ENCODE assay signal across 23 mouse cellular contexts in the genomic region with DNA sequence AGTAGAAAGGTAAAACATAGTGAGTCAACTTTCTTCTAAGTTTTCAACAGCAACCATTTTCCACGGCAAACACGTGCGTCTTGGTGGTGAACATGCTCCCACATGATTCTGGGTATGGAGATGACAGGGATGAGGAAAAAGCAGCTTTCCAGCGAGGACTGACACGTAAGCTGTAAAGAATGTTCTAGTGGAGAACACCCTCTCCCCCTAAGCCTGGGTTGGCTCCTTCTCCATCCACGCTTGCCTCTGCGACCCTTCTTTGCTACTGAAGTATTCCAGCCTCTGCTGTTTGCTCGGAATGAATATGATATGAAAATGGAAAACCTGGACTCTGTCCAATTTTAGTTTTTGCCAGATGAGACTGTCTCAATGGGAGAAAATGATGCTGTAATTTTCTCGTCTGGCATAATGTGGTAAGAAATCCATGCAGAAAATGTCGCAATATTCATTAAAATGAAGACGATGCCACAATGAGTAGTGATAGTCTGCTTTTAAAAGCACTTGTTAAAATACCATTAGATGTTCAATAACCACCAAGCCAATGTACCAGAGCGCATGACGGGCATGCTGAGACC.
DNase-seq lines count a peak whose midpoint lies in the region; ATAC-seq and TF ChIP-seq lines count a peak whose summit lies in the region.
"Had no signal": no experiment of that assay in that cellular context is flagged by ENCODE, and none has a peak within 500 bp of the region (broad histone marks: within the 10 kb centered on the region; RNA-seq: fewer than 3 reads in every experiment).

No protein-coding gene starts in this region.

- no peak for ATAC-seq in forebrain, embryonic 14.5 days
- no peak for ATAC-seq in forebrain, embryonic 13.5 days
- no peak for ATAC-seq in hindbrain, postnatal 0 days
- ATAC-seq in hindbrain, embryonic 11.5 days (ENCODE audit: low FRiP score): no peak
- ATAC-seq: activated CD4-positive, CD25-positive, alpha-beta regulatory T cell, adult 4 months had no signal

- H3K27ac ChIP-seq in forebrain, embryonic 14.5 days (ENCODE audit: low read depth, low read length): no peak overlapping the region
- no peak overlapping the region for H3K27ac ChIP-seq in forebrain, embryonic 13.5 days
- no peak overlapping the region for H3K27ac ChIP-seq in hindbrain, postnatal 0 days
- H3K27ac ChIP-seq in hindbrain, embryonic 11.5 days (ENCODE audit: low read depth, low read length): no peak overlapping the region
- H3K27ac ChIP-seq: embryonic facial prominence, embryonic 15.5 days; gastrocnemius, adult 2 months; hindbrain, embryonic 10.5 days; kidney, postnatal 0 days; limb, embryonic 12.5 days; liver, embryonic 13.5 days; lung, embryonic 15.5 days had no signal

- no peaks in the 10 kb centered on the region for H3K27me3 ChIP-seq in forebrain, embryonic 14.5 days (replicated peaks; ENCODE audit: control insufficient read depth, insufficient read depth, low read length)
- H3K27me3 ChIP-seq in forebrain, embryonic 13.5 days: no peaks in the 10 kb centered on the region
- H3K27me3 ChIP-seq in hindbrain, postnatal 0 days (ENCODE audit: insufficient read depth, low read length): no peaks in the 10 kb centered on the region
- H3K27me3 ChIP-seq in hindbrain, embryonic 11.5 days (ENCODE audit: control insufficient read depth, insufficient read depth, low read length): no peaks in the 10 kb centered on the region
- H3K27me3 ChIP-seq: embryonic facial prominence, embryonic 15.5 days; limb, embryonic 12.5 days; liver, embryonic 13.5 days; lung, embryonic 15.5 days had no signal

- intact Hi-C loops in heart, postnatal 14 days (cut with DNase I): no loop called here

- no peak overlapping the region for H3K9ac ChIP-seq in forebrain, embryonic 14.5 days (ENCODE audit: low read length)
- H3K9ac ChIP-seq in forebrain, embryonic 13.5 days: no peak overlapping the region
- no peak overlapping the region for H3K9ac ChIP-seq in hindbrain, postnatal 0 days (replicated peaks; ENCODE audit: low read length)
- no peak overlapping the region for H3K9ac ChIP-seq in hindbrain, embryonic 11.5 days (ENCODE audit: low read depth, low read length)
- H3K9ac ChIP-seq: embryonic facial prominence, embryonic 15.5 days; limb, embryonic 12.5 days; liver, embryonic 13.5 days; lung, embryonic 15.5 days had no signal

- H3K4me3 ChIP-seq in forebrain, embryonic 14.5 days (ENCODE audit: low read depth, low read length): no peak overlapping the region
- H3K4me3 ChIP-seq in forebrain, embryonic 13.5 days: no peak overlapping the region
- no peak overlapping the region for H3K4me3 ChIP-seq in hindbrain, postnatal 0 days (ENCODE audit: low read length)
- no peak overlapping the region for H3K4me3 ChIP-seq in hindbrain, embryonic 11.5 days (ENCODE audit: low read depth, low read length)
- H3K4me3 ChIP-seq: embryonic facial prominence, embryonic 15.5 days; gastrocnemius, adult 2 months; hindbrain, embryonic 10.5 days; limb, embryonic 12.5 days; liver, embryonic 13.5 days; lung, embryonic 15.5 days had no signal

- no peaks in the 10 kb centered on the region for H3K36me3 ChIP-seq in forebrain, embryonic 14.5 days (ENCODE audit: control insufficient read depth, insufficient read depth, low read length)
- H3K36me3 ChIP-seq in forebrain, embryonic 13.5 days (ENCODE audit: poor library complexity, severe bottlenecking): no peaks in the 10 kb centered on the region
- H3K36me3 ChIP-seq in hindbrain, postnatal 0 days (ENCODE audit: insufficient read depth, low read length): no peaks in the 10 kb centered on the region
- H3K36me3 ChIP-seq in hindbrain, embryonic 11.5 days (ENCODE audit: control insufficient read depth, insufficient read depth, low read length): no peaks in the 10 kb centered on the region
- H3K36me3 ChIP-seq: embryonic facial prominence, embryonic 15.5 days; G1E; hindbrain, embryonic 10.5 days; limb, embryonic 12.5 days; liver, embryonic 13.5 days; lung, embryonic 15.5 days had no signal

- 84% methylated on average over 13 of the region's 13 CpGs for WGBS in forebrain, embryonic 14.5 days
- WGBS in forebrain, embryonic 13.5 days: 82% methylated on average over 13 of the region's 13 CpGs
- WGBS in hindbrain, postnatal 0 days: 72% methylated on average over 13 of the region's 13 CpGs
- WGBS in hindbrain, embryonic 11.5 days: 96% methylated on average over 13 of the region's 13 CpGs

- H3K4me2 ChIP-seq in forebrain, embryonic 14.5 days (ENCODE audit: low read length): no peak overlapping the region
- no peak overlapping the region for H3K4me2 ChIP-seq in forebrain, embryonic 13.5 days
- H3K4me2 ChIP-seq in hindbrain, postnatal 0 days (ENCODE audit: low read depth, low read length): no peak overlapping the region
- H3K4me2 ChIP-seq in hindbrain, embryonic 11.5 days (replicated peaks; ENCODE audit: low read depth, low read length): no peak overlapping the region
- H3K4me2 ChIP-seq: embryonic facial prominence, embryonic 15.5 days; limb, embryonic 12.5 days; liver, embryonic 13.5 days; lung, embryonic 15.5 days had no signal

- DNase-seq in forebrain, embryonic 14.5 days (ENCODE audit: low spot score): peak; percentile 66
- DNase-seq in hindbrain, postnatal 0 days (ENCODE audit: low spot score): peak; percentile 30
- no peak for DNase-seq in hindbrain, embryonic 11.5 days (ENCODE audit: low spot score)
- peak; percentile 45 for DNase-seq in brain, adult 2 months (ENCODE audit: low read depth, low spot score)
- DNase-seq in heart, postnatal 14 days: peak; percentile 16 to 26
- DNase-seq in right cerebral cortex, postnatal 14 days: no peak
- DNase-seq: adrenal gland, postnatal 10 days; cerebellum, adult 11-12 months; cerebellum, postnatal 14 days; gastrocnemius, adult 2 months; kidney, adult 18-20 months; liver, embryonic 13.5 days; midbrain, embryonic 14.5 days; retina, postnatal 1 day; right cerebral cortex, postnatal 4 days had no signal

- H3K9me3 ChIP-seq in forebrain, embryonic 14.5 days (replicated peaks; ENCODE audit: control insufficient read depth, low read length): no peaks in the 10 kb centered on the region
- no peaks in the 10 kb centered on the region for H3K9me3 ChIP-seq in forebrain, embryonic 13.5 days (replicated peaks)
- H3K9me3 ChIP-seq in hindbrain, postnatal 0 days (ENCODE audit: low read length): no peaks in the 10 kb centered on the region
- H3K9me3 ChIP-seq in hindbrain, embryonic 11.5 days (ENCODE audit: control insufficient read depth, low read length): no peaks in the 10 kb centered on the region
- H3K9me3 ChIP-seq: embryonic facial prominence, embryonic 15.5 days; hindbrain, embryonic 10.5 days; limb, embryonic 12.5 days; liver, embryonic 13.5 days; lung, embryonic 15.5 days had no signal

- no peak for TF ChIP-seq CTCF in hindbrain, postnatal 0 days (IDR thresholded peaks at IDR 0.05; ENCODE audit: low read depth)

- peaks cover 15% of the 10 kb centered on the region for H3K4me1 ChIP-seq in forebrain, embryonic 14.5 days (ENCODE audit: control insufficient read depth, insufficient read depth, low read length)
- peaks cover 28% of the 10 kb centered on the region for H3K4me1 ChIP-seq in forebrain, embryonic 13.5 days
- 0 out of 2 replicates have a peak, but pooled peaks cover 5% of the 10 kb centered on the region for H3K4me1 ChIP-seq in hindbrain, postnatal 0 days (ENCODE audit: insufficient read depth, low read length)
- H3K4me1 ChIP-seq in hindbrain, embryonic 11.5 days (replicated peaks; ENCODE audit: control insufficient read depth, insufficient read depth, low read length): no peaks in the 10 kb centered on the region; the same call in 1 of the 2 replicates
- H3K4me1 ChIP-seq: embryonic facial prominence, embryonic 15.5 days; limb, embryonic 12.5 days; liver, embryonic 13.5 days; lung, embryonic 15.5 days had no signal

Comparison
In these comparisons a context has a peak if more than half of its experiments do, and no peak if none do; other contexts are left out.
1. DNase-seq: peak in forebrain, embryonic 14.5 days (single experiment), hindbrain, postnatal 0 days (single experiment), brain, adult 2 months (single experiment) and heart, postnatal 14 days (2 of 2); none in hindbrain, embryonic 11.5 days (single experiment) and right cerebral cortex, postnatal 14 days (single experiment).